Mouse (Mus musculus) liver, embryonic 11.5 days (tissue): Measurements from ENCODE around the gene Krtap5-1. TPM values are rescaled to one million over a fixed set of nuclear protein-coding genes. Genes with fewer than 3 reads are reported as not detected.
A peak's percentile ranks its signal among the peaks of the same experiment; 100 is the strongest.
"Not testable (repeated sequence)": the region's sequence is repeated elsewhere in the genome, so short reads cannot be mapped to it uniquely, and the experiment has no call there.

Source experiments
- ATAC-seq: fragments of 200-750 bp; cut with Nextera tagmentation; replicated peaks from 2 replicates; pipeline ENCODE4 v1.8.0; 2017; ENCODE audit warnings: moderate number of reproducible peaks, mild to moderate bottlenecking, moderate TSS enrichment, moderate library complexity; ENCODE audit not compliant: low FRiP score
- DNase-seq: peaks from one replicate; pipeline ENCODE4 v3.0.0-alpha.2; 2017; ENCODE audit warnings: low spot score
- H3K27ac ChIP-seq: fragments of 300-500 bp; sonication (generic); 2 replicates; pipeline ENCODE4 v1.5.1; 2014; ENCODE audit warnings: mild to moderate bottlenecking, low read depth, low read length, control low read depth
- H3K27me3 ChIP-seq: fragments of 300-500 bp; sonication (generic); replicated peaks from 2 replicates; pipeline ENCODE4 v1.6.1; 2014; ENCODE audit warnings: low read length, mixed read lengths; ENCODE audit not compliant: control insufficient read depth, insufficient read depth
- H3K36me3 ChIP-seq: fragments of 300-500 bp; sonication (generic); 2 replicates; pipeline ENCODE4 v1.6.1; 2014; ENCODE audit warnings: mild to moderate bottlenecking, low read length, moderate library complexity, mixed read lengths; ENCODE audit not compliant: control insufficient read depth, insufficient read depth
- H3K4me1 ChIP-seq: fragments of 300-500 bp; sonication (generic); replicated peaks from 2 replicates; pipeline ENCODE4 v1.6.1; 2014; ENCODE audit warnings: low read length, mixed read lengths; ENCODE audit not compliant: control insufficient read depth, insufficient read depth
- H3K4me2 ChIP-seq: fragments of 300-500 bp; sonication (generic); 2 replicates; pipeline ENCODE4 v1.6.1; 2014; ENCODE audit warnings: mild to moderate bottlenecking, control low read depth, moderate library complexity
- H3K4me3 ChIP-seq: fragments of 300-500 bp; sonication (generic); 2 replicates; pipeline ENCODE4 v1.5.1; 2014; ENCODE audit warnings: low read depth, low read length, control low read depth
- H3K9ac ChIP-seq: fragments of 300-500 bp; sonication (generic); 2 replicates; pipeline ENCODE4 v1.6.1; 2014; ENCODE audit warnings: low read depth, low read length, control low read depth
- H3K9me3 ChIP-seq: fragments of 300-500 bp; sonication (generic); 2 replicates; pipeline ENCODE4 v1.6.1; 2016; ENCODE audit warnings: low read length, inconsistent platforms, mixed read lengths; ENCODE audit not compliant: control insufficient read depth
- WGBS: fragments of 180-500 bp; shearing (Covaris S2); extraction: QIAGEN DNeasy Blood & Tissue Kit; methylation state at CpG from one replicate; pipeline ENCODE4 v1.1.7; 2014; 5-methylcytosine and 5-hydroxymethylcytosine counted together
- polyA plus RNA-seq: library from polyadenylated mRNA; unstranded; fragments of >200 nt; fragmentation: Nextera tagmentation; extraction: Ambion mirVana; gene quantifications from 2 replicates; pipeline ENCODE4 v1.2.1, GENCODE M21; 2014

Krtap5-1 gene
- polyA plus RNA-seq, 1 experiment from 2014 or later = not detected

DNA sequence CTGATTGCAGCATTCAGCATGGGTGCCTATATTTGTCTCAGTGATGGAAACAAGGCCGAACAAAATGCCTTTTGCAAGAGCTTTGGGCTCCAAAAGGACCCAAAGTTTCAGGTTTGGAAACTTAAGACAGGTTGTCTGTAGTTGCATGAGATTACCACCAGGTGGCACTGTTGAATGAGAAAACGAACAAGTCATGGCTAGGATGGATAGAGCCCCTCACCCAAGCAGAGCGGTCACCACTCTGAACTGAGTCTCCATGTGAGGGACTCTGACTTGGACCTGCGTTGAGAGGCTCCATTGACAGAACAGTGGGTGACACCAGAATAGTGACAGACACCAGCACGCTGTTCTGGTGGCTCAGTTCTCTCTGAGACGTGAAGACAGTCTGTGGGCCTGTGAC lies 19.6 kb upstream of the Krtap5-1 start:
- Histone ChIP-seq H3K36me3 (no peaks in the 10 kb centered on the region), H3K27me3 (no peaks in the 10 kb centered on the region), H3K4me1 (peaks cover 6% of the 10 kb centered on the region), H3K4me2 (no peak overlapping the region), H3K4me3 (no peak overlapping the region), H3K27ac (0 out of 2 replicates have a peak overlapping the region, but pooled peaks have one; percentile 4), H3K9me3 (no peaks in the 10 kb centered on the region), H3K9ac (no peak overlapping the region)
- WGBS = 35% methylated on average over 6 of the region's 6 CpGs
- 0 out of 2 replicates have a peak, but pooled peaks have one; percentile 47 for ATAC-seq
- DNase-seq = no peak

DNA sequence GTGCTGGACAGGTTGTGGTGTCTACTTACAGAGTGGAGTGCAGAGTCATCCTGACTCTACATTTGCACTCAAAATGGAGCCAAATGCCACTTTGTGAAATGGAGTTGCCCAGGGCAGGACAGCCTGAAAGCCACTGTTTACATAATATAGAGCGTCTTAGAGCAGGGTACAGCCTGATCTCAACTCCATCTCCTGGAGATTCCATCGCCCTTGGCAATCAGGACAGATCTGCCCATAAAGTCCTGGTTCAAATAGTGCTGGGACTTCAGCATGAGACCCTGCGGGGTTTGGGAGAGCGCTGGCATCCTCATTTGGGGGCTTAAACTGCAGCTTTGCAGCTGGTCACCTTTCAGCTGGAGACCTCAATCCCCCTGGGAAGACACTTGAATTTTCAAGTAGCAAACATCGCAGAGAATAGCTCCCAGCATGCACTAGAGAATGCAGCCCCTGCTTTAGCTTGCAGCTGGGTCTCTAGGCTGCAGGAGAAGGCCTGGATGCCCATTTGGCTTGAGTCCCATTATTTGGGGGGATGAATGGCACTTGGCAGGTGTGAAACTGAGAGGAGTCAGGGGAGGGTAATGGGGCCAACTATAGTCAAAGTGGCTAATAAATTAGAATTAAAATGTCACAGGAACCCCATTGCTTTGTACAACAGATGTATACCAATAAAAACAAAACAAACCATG lies 17.8 kb upstream of the Krtap5-1 start:
- no peaks in the 10 kb centered on the region for H3K27me3 ChIP-seq
- peaks cover 6% of the 10 kb centered on the region for H3K4me1 ChIP-seq
- no peak overlapping the region for H3K4me2 ChIP-seq
- no peak overlapping the region for H3K27ac ChIP-seq
- no peaks in the 10 kb centered on the region for H3K36me3 ChIP-seq
- no peak for DNase-seq
- no peaks in the 10 kb centered on the region for H3K9me3 ChIP-seq
- no peak overlapping the region for H3K9ac ChIP-seq
- no peak for ATAC-seq
- 66% methylated on average over 5 of the region's 5 CpGs for WGBS
- no peak overlapping the region for H3K4me3 ChIP-seq

DNA sequence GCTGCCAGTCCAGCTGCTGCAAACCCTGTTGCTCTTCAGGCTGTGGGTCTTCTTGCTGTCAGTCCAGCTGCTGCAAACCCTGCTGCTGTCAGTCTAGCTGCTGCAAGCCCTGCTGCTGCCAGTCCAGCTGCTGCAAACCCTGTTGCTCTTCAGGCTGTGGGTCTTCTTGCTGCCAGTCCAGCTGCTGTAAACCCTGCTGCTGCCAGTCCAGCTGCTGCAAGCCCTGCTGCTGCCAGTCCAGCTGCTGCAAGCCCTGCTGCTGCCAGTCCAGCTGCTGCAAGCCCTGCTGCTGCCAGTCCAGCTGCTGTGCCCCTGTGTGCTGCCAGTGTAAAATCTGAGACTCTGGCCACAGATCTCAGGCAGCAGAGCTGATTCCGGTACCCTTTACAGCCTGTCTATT lies 7.0 kb upstream of the Krtap5-1 start:
- not testable (repeated sequence) for H3K4me3 ChIP-seq, ATAC-seq, H3K4me2 ChIP-seq, H3K27ac ChIP-seq, H3K4me1 ChIP-seq, DNase-seq, H3K36me3 ChIP-seq, H3K9ac ChIP-seq, H3K9me3 ChIP-seq, H3K27me3 ChIP-seq
- WGBS = 78% methylated on average over 1 of the region's 1 CpGs

DNA sequence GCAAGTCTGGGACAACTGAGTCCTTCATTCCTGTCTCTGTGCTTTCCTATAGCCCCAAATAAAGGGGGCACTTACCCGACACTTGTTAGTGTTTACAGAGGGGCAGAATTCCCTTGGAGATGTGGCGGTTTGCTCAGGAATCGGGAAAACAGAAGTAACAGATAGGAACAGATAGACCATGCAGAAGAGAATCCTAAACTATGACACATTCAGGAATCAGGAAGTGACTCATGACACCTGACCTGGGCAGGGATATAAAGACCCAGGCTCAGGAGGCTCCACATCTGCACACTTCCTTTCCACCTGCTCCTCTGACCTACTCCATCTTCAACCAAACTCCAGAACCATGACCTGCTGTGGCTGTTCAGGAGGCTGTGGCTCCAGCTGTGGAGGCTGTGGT lies 6.3 kb upstream of the Krtap5-1 start, which contains the start of gene Krtap5-4:
Krtap5-4 (plus strand) TSS at position 301 of the 400 bp plus-strand sequence.
- H3K4me3 ChIP-seq = no peak within 1 kb of the TSS
- H3K9ac ChIP-seq = no peak within 1 kb of the TSS
- H3K27me3 ChIP-seq = no peaks in the 10 kb centered on the region
- ATAC-seq (no peak), DNase-seq (no peak)
- no peaks in the 10 kb centered on the region for H3K9me3 ChIP-seq
- no peak within 1 kb of the TSS for H3K27ac ChIP-seq
- no peaks in the 10 kb centered on the region for H3K4me1 ChIP-seq
- 32% methylated on average over 3 of the region's 3 CpGs for WGBS
- H3K36me3 ChIP-seq = no peaks in the 10 kb centered on the region
- H3K4me2 ChIP-seq = no peak within 1 kb of the TSS

DNA sequence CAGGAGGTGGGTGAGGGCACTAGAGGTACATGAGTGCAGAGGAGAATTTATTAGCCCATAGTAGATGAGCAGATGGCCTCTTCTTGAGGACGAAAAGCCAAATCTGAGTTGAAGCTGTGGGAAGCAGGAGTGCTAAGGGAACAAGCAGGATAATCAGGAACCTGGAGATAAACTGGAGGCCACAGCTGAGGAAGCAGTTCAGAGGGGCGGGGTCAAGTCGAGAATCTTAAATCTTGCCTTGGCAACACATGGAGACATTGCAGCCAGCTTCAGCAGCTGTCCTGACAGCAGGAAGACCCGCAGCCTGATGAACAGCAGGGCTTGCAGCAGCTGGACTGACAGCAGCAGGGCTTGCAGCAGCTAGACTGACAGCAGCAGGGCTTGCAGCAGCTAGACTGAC lies 810 bp downstream of the Krtap5-1 start:
- not testable (repeated sequence) for H3K4me2 ChIP-seq, H3K27me3 ChIP-seq, H3K36me3 ChIP-seq, ATAC-seq, H3K4me3 ChIP-seq, H3K9me3 ChIP-seq, H3K27ac ChIP-seq, H3K4me1 ChIP-seq, DNase-seq, H3K9ac ChIP-seq
- 19% methylated on average over 4 of the region's 4 CpGs for WGBS

DNA sequence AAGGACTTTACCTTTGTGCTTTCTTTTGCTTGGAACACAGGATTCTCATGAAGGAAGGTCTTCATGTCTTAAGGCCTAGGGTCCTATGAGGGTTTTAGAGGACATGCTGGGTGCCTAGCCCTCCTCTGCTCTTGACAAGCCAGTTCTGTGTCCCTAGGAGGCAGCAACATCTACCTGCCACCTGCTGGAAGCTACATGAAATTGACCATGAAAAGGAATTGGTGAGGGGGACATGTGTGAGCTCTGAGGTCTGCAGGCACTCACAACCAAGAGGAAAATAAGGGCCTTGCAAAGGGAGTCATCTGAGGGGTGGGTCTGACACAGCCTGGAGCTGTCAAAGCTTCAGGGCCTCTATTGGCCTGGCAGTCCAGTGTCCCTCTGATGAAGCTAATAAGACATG lies 1.5 kb downstream of the Krtap5-1 start:
- no peak overlapping the region for H3K9ac ChIP-seq
- H3K27me3 ChIP-seq = no peaks in the 10 kb centered on the region
- no peak overlapping the region for H3K27ac ChIP-seq
- H3K4me1 ChIP-seq = no peaks in the 10 kb centered on the region
- H3K36me3 ChIP-seq = no peaks in the 10 kb centered on the region
- H3K4me3 ChIP-seq = no peak overlapping the region
- ATAC-seq (no peak), DNase-seq (no peak)
- H3K9me3 ChIP-seq = no peaks in the 10 kb centered on the region
- no peak overlapping the region for H3K4me2 ChIP-seq

DNA sequence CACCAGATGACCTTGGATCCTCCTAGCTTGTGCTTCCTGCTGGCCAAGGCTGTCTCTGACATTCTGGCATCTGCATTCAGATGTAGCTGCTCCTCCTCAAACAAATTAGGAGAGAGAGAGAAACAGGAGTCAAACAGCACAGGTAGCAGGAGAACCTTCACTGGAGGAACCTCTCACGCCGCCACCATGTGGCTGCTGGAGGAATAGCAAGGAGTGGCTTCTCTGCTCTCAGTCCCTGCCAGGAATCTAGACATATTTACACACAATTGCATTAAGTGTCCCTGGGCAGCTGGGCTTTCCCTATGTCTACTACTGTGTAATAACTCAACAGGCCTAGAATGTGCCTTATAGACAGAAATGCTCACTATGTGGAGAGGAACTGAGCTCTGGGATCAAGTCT lies 3.1 kb downstream of the Krtap5-1 start:
- H3K4me1 ChIP-seq, H3K27ac ChIP-seq, H3K4me2 ChIP-seq, H3K4me3 ChIP-seq, DNase-seq, H3K27me3 ChIP-seq, H3K36me3 ChIP-seq, ATAC-seq, H3K9ac ChIP-seq, H3K9me3 ChIP-seq: not testable (repeated sequence)
- WGBS = 0% methylated on average over 2 of the region's 2 CpGs

DNA sequence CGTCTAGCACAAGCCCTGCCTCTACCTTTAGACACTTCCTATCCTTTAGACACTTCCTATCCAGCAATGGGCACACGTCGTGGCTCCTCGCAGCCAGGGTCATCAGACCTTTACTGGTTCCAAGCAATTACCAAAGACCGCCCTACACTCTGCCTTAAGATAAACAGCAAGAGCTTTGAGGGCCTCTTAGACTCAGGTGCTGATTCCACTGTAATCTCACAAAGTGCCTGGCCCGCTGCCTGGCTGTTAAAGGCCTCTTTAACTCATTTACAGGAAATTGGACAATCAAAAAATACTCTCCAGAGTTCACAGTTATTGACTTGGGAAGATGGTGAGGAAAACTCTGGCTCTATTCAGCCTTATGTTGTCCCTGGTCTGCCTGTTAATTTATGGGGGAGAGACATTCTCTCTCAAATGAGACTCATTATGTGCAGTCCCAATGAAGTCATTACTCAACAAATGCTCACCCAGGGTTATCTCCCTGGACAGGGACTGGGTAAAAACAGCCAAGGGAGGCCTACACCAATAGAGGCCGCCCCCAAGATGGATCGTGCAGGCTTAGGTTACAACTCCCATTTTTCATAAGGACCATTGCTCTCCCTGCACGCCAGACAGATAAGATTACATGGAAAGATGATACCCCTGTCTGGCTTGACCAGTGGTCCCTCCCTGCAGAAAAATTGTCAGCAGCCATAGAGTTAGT lies 10.9 kb downstream of the Krtap5-1 start:
- H3K27ac ChIP-seq = not testable (repeated sequence)
- 53% methylated on average over 9 of the region's 9 CpGs for WGBS

More for the DNA sequence above, 10.9 kb downstream of the Krtap5-1 start:
- not testable (repeated sequence) for H3K4me2 ChIP-seq, H3K9ac ChIP-seq, H3K36me3 ChIP-seq, H3K9me3 ChIP-seq, DNase-seq, H3K4me1 ChIP-seq, H3K4me3 ChIP-seq, ATAC-seq
- peaks cover 19% of the 10 kb centered on the region for H3K27me3 ChIP-seq
